Mouse (Mus musculus) myocyte (in vitro differentiated cells): Measurements from ENCODE around the gene Smco3.

ENCODE experiments used
- E2F4 ChIP-seq: IDR thresholded peaks from one replicate; pipeline ENCODE4 v1.6.1; 2011; ENCODE audit warnings: mild to moderate bottlenecking, control low read depth, moderate library complexity; ENCODE audit not compliant: insufficient read depth
- MAX ChIP-seq: IDR thresholded peaks from one replicate; pipeline ENCODE4 v1.6.1; 2011; ENCODE audit warnings: low read depth, mild to moderate bottlenecking, control low read depth
- MYOD1 ChIP-seq, 3 experiments: IDR thresholded peaks; one replicate each; pipeline ENCODE4 v1.6.1; 2011; ENCODE audit warnings: control low read depth in 2 of 3, low read depth in 2 of 3, mild to moderate bottlenecking in 2 of 3, moderate library complexity in 1 of 3; ENCODE audit not compliant: insufficient read length in 2 of 3, control insufficient read depth in 1 of 3
- MYOG ChIP-seq, 3 experiments: IDR thresholded peaks; one replicate each; pipeline ENCODE4 v1.6.1; 2011; ENCODE audit warnings: control low read depth in 2 of 3, low read depth in 2 of 3, mild to moderate bottlenecking in 2 of 3; ENCODE audit not compliant: insufficient read length in 2 of 3, control insufficient read depth in 1 of 3, insufficient read depth in 1 of 3
- POLR2A ChIP-seq: IDR thresholded peaks from one replicate; pipeline ENCODE4 v1.6.1; 2011; ENCODE audit warnings: low read depth, mild to moderate bottlenecking, control low read depth, moderate library complexity; ENCODE audit not compliant: insufficient read length
- USF1 ChIP-seq: IDR thresholded peaks from one replicate; pipeline ENCODE4 v1.6.1; 2011; ENCODE audit warnings: low read depth, mild to moderate bottlenecking, control low read depth, moderate library complexity

GRCm38 (mm10) chr6:136827516-136827880 lies 7.8 kb downstream of the Smco3 start, which contains the start of gene BC049715:
- TF ChIP-seq USF1, result no peak
- no peak for TF ChIP-seq POLR2A
- TF ChIP-seq MYOD1 (IDR thresholded peaks at IDR 0.05; ENCODE audit: control insufficient read depth in 1 of 3, insufficient read length in 2 of 3, low read depth in 2 of 3), result no peak
- no peak for TF ChIP-seq MYOG (IDR thresholded peaks at IDR 0.05; ENCODE audit: control insufficient read depth in 1 of 3, insufficient read depth in 1 of 3, insufficient read length in 2 of 3, low read depth in 2 of 3)
- no peak for TF ChIP-seq E2F4
- no peak for TF ChIP-seq MAX
